Mouse (Mus musculus) G1E (cell line): ENCODE results near the gene Fbrs.

ENCODE experiments used
- CTCF ChIP-seq: IDR thresholded peaks from 2 replicates; pipeline ENCODE4 v1.5.1; 2012; ENCODE audit warnings: low read depth, low read length, inconsistent platforms, mixed read lengths
- GATA1 ChIP-seq: IDR thresholded peaks from 2 replicates; pipeline ENCODE4 v1.6.1; 2012; ENCODE audit warnings: borderline replicate concordance, low read length, inconsistent platforms, mixed read lengths
- GATA2 ChIP-seq: IDR thresholded peaks from 2 replicates; pipeline ENCODE4 v1.6.1; 2012; ENCODE audit warnings: low read depth, low read length, inconsistent platforms, borderline replicate concordance
- POLR2AphosphoS5 ChIP-seq: IDR thresholded peaks from 2 replicates; pipeline ENCODE4 v1.6.1; 2012; ENCODE audit warnings: low read depth, low read length, inconsistent platforms; ENCODE audit not compliant: insufficient replicate concordance
- TAL1 ChIP-seq: conservative IDR thresholded peaks from 2 replicates; pipeline ENCODE4 v1.6.1; 2012; ENCODE audit warnings: low read depth, low read length, inconsistent platforms, mixed read lengths

GRCm38 (mm10) chr7:127470011-127470715 lies 8.8 kb upstream of the Fbrs start:
- TF ChIP-seq CTCF (no peak), GATA1 (no peak), GATA2 (no peak), TAL1 (no peak), POLR2AphosphoS5 (no peak)
